Mouse (Mus musculus) C2C12 (cell line): Measurements from ENCODE around the gene Ltbp3. TPM values are rescaled to one million over a fixed set of nuclear protein-coding genes. Genes with fewer than 3 reads are reported as not detected.

Source experiments
- H3K27me3 ChIP-seq: one replicate; pipeline ENCODE4 v1.6.1; 2011; ENCODE audit not compliant: control insufficient read depth, insufficient read depth, insufficient read length
- H3K36me3 ChIP-seq: one replicate; pipeline ENCODE4 v1.6.1; 2011; ENCODE audit not compliant: control insufficient read depth, insufficient read depth
- H3K4me3 ChIP-seq: one replicate; pipeline ENCODE4 v1.5.1; 2011; ENCODE audit warnings: mild to moderate bottlenecking, control low read depth; ENCODE audit not compliant: poor library complexity, insufficient read depth, severe bottlenecking
- H3K79me2 ChIP-seq: one replicate; pipeline ENCODE4 v1.6.1; 2011; ENCODE audit not compliant: control insufficient read depth, insufficient read depth
- H3K79me3 ChIP-seq: one replicate; pipeline ENCODE4 v1.6.1; 2011; ENCODE audit warnings: low read depth, control low read depth
- H3ac ChIP-seq: one replicate; pipeline ENCODE3; 2011; ENCODE audit warnings: low read depth; ENCODE audit not compliant: control insufficient read depth, insufficient read length
- CEBPB ChIP-seq: IDR thresholded peaks from one replicate; pipeline ENCODE4 v1.6.1; 2011; ENCODE audit warnings: low read depth, mild to moderate bottlenecking, control low read depth, moderate library complexity
- CTCF ChIP-seq: IDR thresholded peaks from one replicate; pipeline ENCODE4 v1.5.1; 2011; ENCODE audit not compliant: control insufficient read depth, insufficient read depth, insufficient read length
- FOSL1 ChIP-seq: IDR thresholded peaks from one replicate; pipeline ENCODE4 v1.8.0; 2011; ENCODE audit warnings: mild to moderate bottlenecking, low read length; ENCODE audit not compliant: poor library complexity, insufficient read depth, severe bottlenecking
- MAX ChIP-seq: IDR thresholded peaks from one replicate; pipeline ENCODE4 v1.6.1; 2011; ENCODE audit warnings: mild to moderate bottlenecking, control low read depth
- MYOD1 ChIP-seq: IDR thresholded peaks from one replicate; pipeline ENCODE4 v1.6.1; 2011; ENCODE audit warnings: low read depth; ENCODE audit not compliant: control insufficient read depth, insufficient read length
- MYOG ChIP-seq: IDR thresholded peaks from one replicate; pipeline ENCODE4 v1.6.1; 2011; ENCODE audit not compliant: control insufficient read depth, insufficient read length; ENCODE audit errors: extremely low read depth
- USF1 ChIP-seq: IDR thresholded peaks from one replicate; pipeline ENCODE4 v1.6.1; 2011; ENCODE audit warnings: low read depth, mild to moderate bottlenecking, control low read depth, moderate library complexity
- polyA plus RNA-seq: library from polyadenylated mRNA; unstranded; fragments of >200 nt; fragmentation: generic; extraction: Trizol; gene quantifications from one replicate; pipeline ENCODE4 v1.2.1, GENCODE M21; 2012; ENCODE audit warnings: missing spikeins

Gene Ltbp3
- polyA plus RNA-seq, 1 experiment, result 128 TPM

DNA sequence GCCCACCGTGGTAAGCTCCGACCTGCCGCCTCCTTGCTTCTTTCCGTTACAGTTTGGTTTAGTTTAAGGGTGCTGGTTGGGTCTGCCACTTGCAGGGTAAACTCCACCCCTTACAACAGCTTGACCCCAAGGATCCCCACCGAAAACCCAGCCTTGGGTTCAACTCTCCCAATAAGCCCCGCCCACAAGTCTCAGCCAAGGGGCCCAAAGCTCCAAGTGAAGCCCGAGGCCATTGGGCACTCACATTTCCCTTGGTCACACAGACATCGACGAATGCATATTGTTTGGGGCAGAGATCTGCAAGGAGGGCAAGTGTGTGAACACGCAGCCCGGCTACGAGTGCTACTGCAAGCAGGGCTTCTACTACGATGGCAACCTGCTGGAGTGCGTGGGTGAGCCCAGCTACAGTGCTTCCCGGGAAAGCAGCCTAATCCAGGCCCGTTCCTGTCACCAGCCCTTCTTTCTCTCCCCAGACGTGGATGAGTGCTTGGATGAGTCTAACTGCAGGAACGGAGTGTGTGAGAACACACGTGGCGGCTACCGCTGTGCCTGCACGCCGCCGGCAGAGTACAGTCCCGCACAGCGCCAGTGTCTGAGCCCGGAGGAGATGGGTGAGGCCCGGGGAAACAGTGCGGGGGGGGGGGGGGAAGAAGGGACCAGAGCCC, 15.7 kb downstream of the Ltbp3 start:
- no peak overlapping the region for H3ac ChIP-seq
- no peaks in the 10 kb centered on the region for H3K79me2 ChIP-seq
- H3K36me3 ChIP-seq, result peaks cover 77% of the 10 kb centered on the region
- no peaks in the 10 kb centered on the region for H3K27me3 ChIP-seq
- H3K79me3 ChIP-seq, result no peaks in the 10 kb centered on the region
- H3K4me3 ChIP-seq, result no peak overlapping the region
- no peak for TF ChIP-seq MAX

GRCm38 (mm10) chr19:5756991-5757636, 16.4 kb downstream of the Ltbp3 start:
- no peak overlapping the region for H3K4me3 ChIP-seq
- no peaks in the 10 kb centered on the region for H3K79me3 ChIP-seq
- H3ac ChIP-seq, result no peak overlapping the region
- no peaks in the 10 kb centered on the region for H3K27me3 ChIP-seq
- peaks cover 77% of the 10 kb centered on the region for H3K36me3 ChIP-seq
- TF ChIP-seq MYOG (no peak), USF1 (no peak), CEBPB (no peak), CTCF (no peak), MYOD1 (no peak), MAX (no peak), FOSL1 (no peak)
- no peaks in the 10 kb centered on the region for H3K79me2 ChIP-seq

GRCm38 (mm10) chr19:5758878-5759403, 18.2 kb downstream of the Ltbp3 start:
- no peak for TF ChIP-seq MYOD1
- no peak for TF ChIP-seq USF1
- no peak for TF ChIP-seq MYOG
- no peak for TF ChIP-seq CTCF
- TF ChIP-seq FOSL1, result no peak
- Histone ChIP-seq H3K27me3 (no peaks in the 10 kb centered on the region), H3K36me3 (peaks cover 76% of the 10 kb centered on the region)

DNA sequence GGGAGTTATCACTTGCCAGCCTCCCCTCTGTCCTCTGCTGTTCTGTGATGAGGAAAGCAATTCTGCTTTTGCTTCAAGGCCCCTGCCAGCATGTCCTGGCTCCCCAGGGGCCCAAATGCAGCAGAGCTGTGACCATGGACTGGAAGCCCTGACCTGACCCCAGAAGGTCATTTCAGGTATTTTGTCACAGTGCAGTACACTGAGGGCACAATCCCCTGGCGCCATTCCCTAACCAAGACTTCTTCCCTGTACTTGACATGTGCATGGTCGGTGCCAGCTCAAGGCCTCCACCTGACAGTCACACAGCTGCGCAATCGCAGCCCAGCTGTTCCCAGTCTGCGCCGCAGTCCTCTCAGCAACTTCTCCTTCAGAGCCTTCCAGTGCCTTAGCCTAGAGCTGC, 22.5 kb downstream of the Ltbp3 start:
- Histone ChIP-seq H3K36me3 (peaks cover 96% of the 10 kb centered on the region), H3K79me2 (peaks cover 12% of the 10 kb centered on the region), H3ac (no peak overlapping the region), H3K27me3 (no peaks in the 10 kb centered on the region), H3K79me3 (peaks cover 8% of the 10 kb centered on the region), H3K4me3 (no peak overlapping the region)
- TF ChIP-seq CTCF, result no peak
- TF ChIP-seq USF1, result no peak
- TF ChIP-seq MYOG, result no peak
- TF ChIP-seq MAX, result no peak
- TF ChIP-seq FOSL1, result no peak
- no peak for TF ChIP-seq MYOD1
- no peak for TF ChIP-seq CEBPB

More at GRCm38 (mm10) chr19:5758878-5759403, 18.2 kb downstream of the Ltbp3 start:
- Histone ChIP-seq H3ac (no peak overlapping the region), H3K79me2 (no peaks in the 10 kb centered on the region), H3K79me3 (peaks cover 1% of the 10 kb centered on the region), H3K4me3 (no peak overlapping the region)

GRCm38 (mm10) chr19:5767271-5767670, 26.6 kb downstream of the Ltbp3 start:
- Histone ChIP-seq H3K79me2 (peaks cover 42% of the 10 kb centered on the region), H3K27me3 (no peaks in the 10 kb centered on the region), H3K4me3 (no peak overlapping the region), H3K79me3 (peaks cover 29% of the 10 kb centered on the region), H3K36me3 (peaks cover 69% of the 10 kb centered on the region), H3ac (no peak overlapping the region)
- no peak for TF ChIP-seq FOSL1
- no peak for TF ChIP-seq CTCF
- TF ChIP-seq CEBPB, result no peak
- TF ChIP-seq MAX, result no peak
- no peak for TF ChIP-seq MYOG
- TF ChIP-seq MYOD1, result no peak
- no peak for TF ChIP-seq USF1

DNA sequence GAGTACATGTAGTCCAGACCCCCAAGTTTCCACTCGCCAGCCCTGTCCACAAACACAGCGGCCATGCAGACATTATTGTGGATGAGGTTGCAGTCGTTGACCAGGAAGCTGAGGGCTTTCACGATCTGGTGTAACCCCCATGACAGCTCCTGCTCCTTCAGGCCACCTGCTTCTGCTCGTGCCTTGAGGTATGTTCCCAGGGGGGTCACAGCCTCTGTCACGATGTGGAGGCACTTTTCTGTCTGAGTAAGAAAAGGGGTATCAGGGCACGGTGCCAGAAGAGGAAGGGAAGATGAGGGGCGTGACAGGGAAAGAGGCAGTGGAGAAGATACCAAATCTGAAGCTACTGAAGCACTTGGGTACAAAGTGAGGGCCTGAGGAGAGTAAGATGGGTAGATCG, 29.6 kb downstream of the Ltbp3 start:
- H3K79me2 ChIP-seq, result peaks cover 42% of the 10 kb centered on the region
- H3K79me3 ChIP-seq, result peaks cover 29% of the 10 kb centered on the region
- peak overlapping the region; percentile 62 for H3ac ChIP-seq
- H3K27me3 ChIP-seq, result no peaks in the 10 kb centered on the region
- peak overlapping the region; percentile 74 for H3K4me3 ChIP-seq
- H3K36me3 ChIP-seq, result peaks cover 43% of the 10 kb centered on the region
- no peak for TF ChIP-seq CTCF
- no peak for TF ChIP-seq MAX
- TF ChIP-seq MYOD1, result no peak
- no peak for TF ChIP-seq CEBPB
- TF ChIP-seq USF1, result no peak
